Mouse (Mus musculus) cerebellum, adult 9-10 months (tissue): ENCODE results near the gene Syngr3.
A peak's percentile ranks its signal among the peaks of the same experiment; 100 is the strongest.
"Not testable (repeated sequence)": the region's sequence is repeated elsewhere in the genome, so short reads cannot be mapped to it uniquely, and the experiment has no call there.

Experiments used
- DNase-seq: peaks from one replicate; pipeline ENCODE4 v3.0.0; 2022

Syngr3 gene

GRCm38 (mm10) chr17:24674277-24674676, 15.5 kb downstream of the Syngr3 start:
- no peak for DNase-seq

GRCm38 (mm10) chr17:24672141-24672540, 17.6 kb downstream of the Syngr3 start:
- DNase-seq = no peak

- no peak for DNase-seq
Measured at GRCm38 (mm10) chr17:24671346-24671745, 18.4 kb downstream of the Syngr3 start.

GRCm38 (mm10) chr17:24670246-24670844, 19.4 kb downstream of the Syngr3 start:
- DNase-seq = no peak

- DNase-seq = peak; percentile 91
Measured at GRCm38 (mm10) chr17:24669545-24670245, 20.1 kb downstream of the Syngr3 start, which contains the start of gene Zfp598. TSS of gene Zfp598 (plus strand) at chr17:24669687.

- not testable (repeated sequence) for DNase-seq
Measured at GRCm38 (mm10) chr17:24669214-24669544, 20.6 kb downstream of the Syngr3 start.

- DNase-seq = peak; percentile 88
Measured at GRCm38 (mm10) chr17:24667416-24667815, 22.3 kb downstream of the Syngr3 start.

- not testable (repeated sequence) for DNase-seq
Measured at GRCm38 (mm10) chr17:24667011-24667410, 22.7 kb downstream of the Syngr3 start.

- DNase-seq = no peak
Measured at GRCm38 (mm10) chr17:24658017-24658758, 31.6 kb downstream of the Syngr3 start, which contains the start of gene Npw. TSS of gene Npw (minus strand) at chr17:24658457.

- no peak for DNase-seq
Measured at GRCm38 (mm10) chr17:24654969-24655368, 34.8 kb downstream of the Syngr3 start.

- DNase-seq = peak; percentile 77
Measured at GRCm38 (mm10) chr17:24653967-24654710, 35.6 kb downstream of the Syngr3 start.

- DNase-seq = no peak
Measured at GRCm38 (mm10) chr17:24651835-24652234, 37.9 kb downstream of the Syngr3 start.

GRCm38 (mm10) chr17:24650766-24651165, 39.0 kb downstream of the Syngr3 start:
- DNase-seq = no peak

- DNase-seq = peak; percentile 82
Measured at GRCm38 (mm10) chr17:24650070-24650616, 39.6 kb downstream of the Syngr3 start, which contains the start of gene Slc9a3r2. TSS of gene Slc9a3r2 (minus strand) at chr17:24650327.

GRCm38 (mm10) chr17:24649581-24650069, 40.1 kb downstream of the Syngr3 start:
- DNase-seq = peak; percentile 77

- DNase-seq = peak; percentile 64
Measured at GRCm38 (mm10) chr17:24648731-24649377, 40.9 kb downstream of the Syngr3 start.

- DNase-seq = no peak
Measured at GRCm38 (mm10) chr17:24647493-24647892, 42.3 kb downstream of the Syngr3 start.

- DNase-seq = no peak
Measured at GRCm38 (mm10) chr17:24646381-24646780, 43.4 kb downstream of the Syngr3 start.

GRCm38 (mm10) chr17:24645916-24646315, 43.8 kb downstream of the Syngr3 start:
- DNase-seq = no peak

- DNase-seq = no peak
Measured at GRCm38 (mm10) chr17:24644875-24645721, 44.7 kb downstream of the Syngr3 start.
